Mouse (Mus musculus) G1E (cell line): ENCODE data around the gene Adcyap1. TPM values are rescaled to one million over a fixed set of nuclear protein-coding genes. Genes with fewer than 3 reads are reported as not detected.

ENCODE experiments used
- ATAC-seq: 2 replicates; pipeline ENCODE4 v1.8.0; 2016; ENCODE audit warnings: mild to moderate bottlenecking; ENCODE audit not compliant: insufficient number of reproducible peaks, poor library complexity, low FRiP score, severe bottlenecking; ENCODE audit errors: extremely low read depth
- DNase-seq: peaks from one replicate; pipeline ENCODE4 v3.0.0; 2012; ENCODE audit warnings: low spot score
- H3K27me3 ChIP-seq: 2 replicates; pipeline ENCODE4 v1.6.1; 2012; ENCODE audit warnings: mild to moderate bottlenecking, low read length, inconsistent platforms; ENCODE audit not compliant: insufficient read depth
- H3K36me3 ChIP-seq: replicated peaks from 2 replicates; pipeline ENCODE3; 2012; ENCODE audit warnings: mild to moderate bottlenecking, inconsistent platforms
- H3K4me1 ChIP-seq: 2 replicates; pipeline ENCODE4 v1.6.1; 2012; ENCODE audit warnings: low read depth, low read length, inconsistent platforms, mixed read lengths; ENCODE audit not compliant: insufficient read depth
- H3K4me3 ChIP-seq: 2 replicates; pipeline ENCODE4 v1.5.1; 2012; ENCODE audit warnings: low read depth, mild to moderate bottlenecking, inconsistent platforms, low read length, moderate library complexity, mixed read lengths
- H3K9me3 ChIP-seq: replicated peaks from 2 replicates; pipeline ENCODE4 v1.6.1; 2012; ENCODE audit warnings: inconsistent platforms
- CTCF ChIP-seq: IDR thresholded peaks from 2 replicates; pipeline ENCODE4 v1.5.1; 2012; ENCODE audit warnings: low read depth, low read length, inconsistent platforms, mixed read lengths
- GATA1 ChIP-seq: IDR thresholded peaks from 2 replicates; pipeline ENCODE4 v1.6.1; 2012; ENCODE audit warnings: borderline replicate concordance, low read length, inconsistent platforms, mixed read lengths
- GATA2 ChIP-seq: IDR thresholded peaks from 2 replicates; pipeline ENCODE4 v1.6.1; 2012; ENCODE audit warnings: low read depth, low read length, inconsistent platforms, borderline replicate concordance
- POLR2AphosphoS5 ChIP-seq: IDR thresholded peaks from 2 replicates; pipeline ENCODE4 v1.6.1; 2012; ENCODE audit warnings: low read depth, low read length, inconsistent platforms; ENCODE audit not compliant: insufficient replicate concordance
- TAL1 ChIP-seq: conservative IDR thresholded peaks from 2 replicates; pipeline ENCODE4 v1.6.1; 2012; ENCODE audit warnings: low read depth, low read length, inconsistent platforms, mixed read lengths
- polyA plus RNA-seq: library from polyadenylated mRNA; stranded (reverse); fragments of >175 nt; gene quantifications from 2 replicates; pipeline ENCODE4 v1.2.3, GENCODE M21; 2012
- total RNA-seq, 2 experiments: library from RNA; stranded (forward) in 1 of 2; stranded (reverse) in 1 of 2; fragments of 200-1000 nt in 1 of 2; fragments of >200 nt in 1 of 2; fragmentation: Nextera tagmentation in 1 of 2; gene quantifications; 2 replicates each; pipeline ENCODE4 v1.2.3; 2014 to 2017

Gene Adcyap1
- total RNA-seq (2014; fragmentation: Nextera tagmentation) (not detected in 2 replicates), total RNA-seq (2017) (not detected in 2 replicates), polyA plus RNA-seq (not detected in 2 replicates)

GRCm38 (mm10) chr17:93198717-93199116 lies at the start of gene Adcyap1:
Adcyap1 (plus strand) TSS chr17:93199017.
- Histone ChIP-seq H3K27me3 (no peaks in the 10 kb centered on the region), H3K9me3 (peaks cover 20% of the 10 kb centered on the region), H3K4me3 (no peak within 1 kb of the TSS), H3K4me1 (no peaks in the 10 kb centered on the region), H3K36me3 (no peaks in the 10 kb centered on the region)
- DNase-seq (no peak), ATAC-seq (no peak)
- TF ChIP-seq GATA1 = no peak
- TF ChIP-seq CTCF = no peak
- no peak for TF ChIP-seq POLR2AphosphoS5
- TF ChIP-seq GATA2 = no peak
- TF ChIP-seq TAL1 = no peak

- ATAC-seq = peak; percentile 60; the same call in 1 of the 2 replicates
These were observed 40.5 kb upstream of the Adcyap1 start for GRCm38 (mm10) chr17:93158280-93158851.

GRCm38 (mm10) chr17:93169572-93169971 lies 29.2 kb upstream of the Adcyap1 start:
- no peak for ATAC-seq
- no peaks in the 10 kb centered on the region for H3K27me3 ChIP-seq
- no peak overlapping the region for H3K4me3 ChIP-seq
- H3K9me3 ChIP-seq = no peaks in the 10 kb centered on the region
- TF ChIP-seq GATA2 (no peak), CTCF (no peak), TAL1 (no peak), POLR2AphosphoS5 (no peak), GATA1 (no peak)
- DNase-seq = no peak
- no peaks in the 10 kb centered on the region for H3K4me1 ChIP-seq
- H3K36me3 ChIP-seq = no peaks in the 10 kb centered on the region

More at GRCm38 (mm10) chr17:93158280-93158851, 40.5 kb upstream of the Adcyap1 start:
- DNase-seq = no peak
- Histone ChIP-seq H3K27me3 (no peaks in the 10 kb centered on the region), H3K4me3 (no peak overlapping the region), H3K36me3 (no peaks in the 10 kb centered on the region), H3K4me1 (no peaks in the 10 kb centered on the region), H3K9me3 (no peaks in the 10 kb centered on the region)
- no peak for TF ChIP-seq GATA2
- TF ChIP-seq POLR2AphosphoS5 = no peak
- no peak for TF ChIP-seq GATA1

GRCm38 (mm10) chr17:93196846-93197245 lies 2.0 kb upstream of the Adcyap1 start:
- DNase-seq = no peak
- Histone ChIP-seq H3K27me3 (no peaks in the 10 kb centered on the region), H3K9me3 (peaks cover 14% of the 10 kb centered on the region), H3K4me3 (no peak overlapping the region), H3K36me3 (no peaks in the 10 kb centered on the region), H3K4me1 (no peaks in the 10 kb centered on the region)
- ATAC-seq = no peak
- no peak for TF ChIP-seq GATA2
- TF ChIP-seq GATA1 = no peak
- no peak for TF ChIP-seq CTCF
- no peak for TF ChIP-seq POLR2AphosphoS5
- TF ChIP-seq TAL1 = no peak

- H3K36me3 ChIP-seq = no peaks in the 10 kb centered on the region
- ATAC-seq = no peak
- H3K9me3 ChIP-seq = peaks cover 20% of the 10 kb centered on the region
These were observed 604 bp upstream of the Adcyap1 start for GRCm38 (mm10) chr17:93198213-93198612.

GRCm38 (mm10) chr17:93199218-93199617 lies 401 bp downstream of the Adcyap1 start:
- TF ChIP-seq TAL1 (no peak), CTCF (no peak), POLR2AphosphoS5 (no peak), GATA1 (no peak), GATA2 (no peak)
- ATAC-seq (no peak), DNase-seq (no peak)
- Histone ChIP-seq H3K36me3 (no peaks in the 10 kb centered on the region), H3K27me3 (no peaks in the 10 kb centered on the region), H3K9me3 (peaks cover 20% of the 10 kb centered on the region), H3K4me1 (no peaks in the 10 kb centered on the region), H3K4me3 (no peak overlapping the region)

More at GRCm38 (mm10) chr17:93198213-93198612, 604 bp upstream of the Adcyap1 start:
- no peak for DNase-seq
- Histone ChIP-seq H3K4me1 (no peaks in the 10 kb centered on the region), H3K4me3 (no peak overlapping the region), H3K27me3 (no peaks in the 10 kb centered on the region)
- no peak for TF ChIP-seq POLR2AphosphoS5
- no peak for TF ChIP-seq CTCF
- no peak for TF ChIP-seq GATA1
- no peak for TF ChIP-seq TAL1
- TF ChIP-seq GATA2 = no peak
